Mouse (Mus musculus): ENCODE data around the gene Tusc2.

Tusc2 gene

DNA sequence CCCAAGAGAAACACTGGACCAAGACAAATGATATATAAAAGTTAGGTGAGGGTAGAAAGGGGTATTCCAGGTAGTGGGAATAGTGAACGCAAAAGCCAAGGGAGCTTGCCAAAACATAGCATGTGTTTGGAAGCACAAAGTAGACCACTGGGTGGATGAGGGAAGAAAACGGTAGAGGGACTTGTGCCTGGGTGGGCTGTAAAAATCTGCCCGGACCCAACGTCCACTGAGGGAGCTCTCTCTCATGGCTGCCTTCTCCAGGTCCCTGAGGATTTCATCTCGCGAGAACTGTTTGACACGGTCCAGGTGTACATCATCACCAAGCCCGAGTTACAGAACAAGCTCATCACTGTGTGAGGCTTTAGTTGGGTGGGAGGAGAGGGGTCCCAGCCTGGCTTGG lies 20.3 kb upstream of the Tusc2 start:
- peaks cover 48% of the 10 kb centered on the region for H3K36me3 ChIP-seq (ENCODE audit: insufficient read depth, low read length)
- H3K4me1 ChIP-seq (replicated peaks; ENCODE audit: low read depth, low read length): peaks cover 72% of the 10 kb centered on the region
- no peaks in the 10 kb centered on the region for H3K9me3 ChIP-seq (ENCODE audit: low read length)

GRCm38 (mm10) chr9:107543299-107543698 lies 19.8 kb upstream of the Tusc2 start:
- H3K4me1 ChIP-seq (replicated peaks; ENCODE audit: low read depth, low read length): peaks cover 70% of the 10 kb centered on the region
- no peaks in the 10 kb centered on the region for H3K9me3 ChIP-seq (ENCODE audit: low read length)
- no peak overlapping the region for H3K4me3 ChIP-seq (replicated peaks; ENCODE audit: low read length)
- peaks cover 10% of the 10 kb centered on the region for H3K27me3 ChIP-seq (ENCODE audit: insufficient read depth, low read length)
- peaks cover 42% of the 10 kb centered on the region for H3K36me3 ChIP-seq (ENCODE audit: insufficient read depth, low read length)
- no peak for TF ChIP-seq POU5F1 (IDR thresholded peaks at IDR 0.05; ENCODE audit: borderline replicate concordance, low read length)
- no peak for TF ChIP-seq CTCF (conservative IDR thresholded peaks at IDR 0.05; ENCODE audit: low read length)
- no peak for TF ChIP-seq NANOG (IDR thresholded peaks at IDR 0.05; ENCODE audit: borderline replicate concordance, low read length)

More for the DNA sequence above, 20.3 kb upstream of the Tusc2 start:
- Histone ChIP-seq H3K4me3 (replicated peaks; ENCODE audit: low read length) (peak overlapping the region; percentile 88), H3K27me3 (ENCODE audit: insufficient read depth, low read length) (peaks cover 5% of the 10 kb centered on the region)
- TF ChIP-seq NANOG (IDR thresholded peaks at IDR 0.05; ENCODE audit: borderline replicate concordance, low read length) (no peak), CTCF (conservative IDR thresholded peaks at IDR 0.05; ENCODE audit: low read length) (no peak), POU5F1 (IDR thresholded peaks at IDR 0.05; ENCODE audit: borderline replicate concordance, low read length) (no peak)

- TF ChIP-seq CTCF (conservative IDR thresholded peaks at IDR 0.05; ENCODE audit: low read length) (no peak), POU5F1 (IDR thresholded peaks at IDR 0.05; ENCODE audit: borderline replicate concordance, low read length) (no peak), NANOG (IDR thresholded peaks at IDR 0.05; ENCODE audit: borderline replicate concordance, low read length) (no peak)
- H3K4me3 ChIP-seq (replicated peaks; ENCODE audit: low read length): no peak overlapping the region
- peaks cover 33% of the 10 kb centered on the region for H3K36me3 ChIP-seq (ENCODE audit: insufficient read depth, low read length)
- H3K4me1 ChIP-seq (replicated peaks; ENCODE audit: low read depth, low read length): peaks cover 74% of the 10 kb centered on the region
- peaks cover 20% of the 10 kb centered on the region for H3K27me3 ChIP-seq (ENCODE audit: insufficient read depth, low read length)
- no peaks in the 10 kb centered on the region for H3K9me3 ChIP-seq (ENCODE audit: low read length)
Observed at GRCm38 (mm10) chr9:107544196-107544700, 18.8 kb upstream of the Tusc2 start.

GRCm38 (mm10) chr9:107544729-107545128 lies 18.3 kb upstream of the Tusc2 start:
- peaks cover 25% of the 10 kb centered on the region for H3K27me3 ChIP-seq (ENCODE audit: insufficient read depth, low read length)
- no peak overlapping the region for H3K4me3 ChIP-seq (replicated peaks; ENCODE audit: low read length)
- peaks cover 77% of the 10 kb centered on the region for H3K4me1 ChIP-seq (replicated peaks; ENCODE audit: low read depth, low read length)
- no peak for TF ChIP-seq POU5F1 (IDR thresholded peaks at IDR 0.05; ENCODE audit: borderline replicate concordance, low read length)
- TF ChIP-seq NANOG (IDR thresholded peaks at IDR 0.05; ENCODE audit: borderline replicate concordance, low read length): no peak
- no peak for TF ChIP-seq CTCF (conservative IDR thresholded peaks at IDR 0.05; ENCODE audit: low read length)
- peaks cover 28% of the 10 kb centered on the region for H3K36me3 ChIP-seq (ENCODE audit: insufficient read depth, low read length)
- H3K9me3 ChIP-seq (ENCODE audit: low read length): no peaks in the 10 kb centered on the region

DNA sequence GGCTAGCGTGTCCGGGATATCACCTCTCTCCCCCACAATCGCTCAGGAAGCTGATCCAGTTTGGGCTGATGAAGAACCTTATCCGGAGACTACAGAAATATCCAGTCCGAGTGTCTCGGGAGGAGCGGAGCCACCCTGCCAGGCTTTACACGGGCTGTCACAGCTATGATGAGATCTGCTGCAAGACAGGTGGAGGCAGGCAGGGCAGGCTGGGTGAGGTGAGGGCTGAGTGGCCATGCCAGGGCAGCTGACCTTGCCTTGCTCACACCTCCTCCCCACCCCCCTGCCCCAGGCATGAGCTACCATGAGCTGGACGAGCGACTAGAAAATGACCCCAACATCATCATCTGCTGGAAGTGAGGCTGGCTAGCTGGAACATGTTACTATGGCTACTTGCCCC lies 17.9 kb upstream of the Tusc2 start:
- TF ChIP-seq POU5F1 (IDR thresholded peaks at IDR 0.05; ENCODE audit: borderline replicate concordance, low read length) (no peak), NANOG (IDR thresholded peaks at IDR 0.05; ENCODE audit: borderline replicate concordance, low read length) (no peak), CTCF (conservative IDR thresholded peaks at IDR 0.05; ENCODE audit: low read length) (no peak)
- Histone ChIP-seq H3K27me3 (ENCODE audit: insufficient read depth, low read length) (peaks cover 29% of the 10 kb centered on the region), H3K9me3 (ENCODE audit: low read length) (no peaks in the 10 kb centered on the region), H3K36me3 (ENCODE audit: insufficient read depth, low read length) (peaks cover 23% of the 10 kb centered on the region), H3K4me3 (replicated peaks; ENCODE audit: low read length) (no peak overlapping the region), H3K4me1 (replicated peaks; ENCODE audit: low read depth, low read length) (peaks cover 77% of the 10 kb centered on the region)

- Histone ChIP-seq H3K4me1 (replicated peaks; ENCODE audit: low read depth, low read length) (peaks cover 79% of the 10 kb centered on the region), H3K27me3 (ENCODE audit: insufficient read depth, low read length) (peaks cover 33% of the 10 kb centered on the region), H3K4me3 (replicated peaks; ENCODE audit: low read length) (no peak overlapping the region), H3K9me3 (ENCODE audit: low read length) (no peaks in the 10 kb centered on the region), H3K36me3 (ENCODE audit: insufficient read depth, low read length) (peaks cover 20% of the 10 kb centered on the region)
- TF ChIP-seq NANOG (IDR thresholded peaks at IDR 0.05; ENCODE audit: borderline replicate concordance, low read length): no peak
- peak; percentile 92 for TF ChIP-seq CTCF (conservative IDR thresholded peaks at IDR 0.05; ENCODE audit: low read length)
Observed at GRCm38 (mm10) chr9:107545602-107546001, 17.5 kb upstream of the Tusc2 start.

DNA sequence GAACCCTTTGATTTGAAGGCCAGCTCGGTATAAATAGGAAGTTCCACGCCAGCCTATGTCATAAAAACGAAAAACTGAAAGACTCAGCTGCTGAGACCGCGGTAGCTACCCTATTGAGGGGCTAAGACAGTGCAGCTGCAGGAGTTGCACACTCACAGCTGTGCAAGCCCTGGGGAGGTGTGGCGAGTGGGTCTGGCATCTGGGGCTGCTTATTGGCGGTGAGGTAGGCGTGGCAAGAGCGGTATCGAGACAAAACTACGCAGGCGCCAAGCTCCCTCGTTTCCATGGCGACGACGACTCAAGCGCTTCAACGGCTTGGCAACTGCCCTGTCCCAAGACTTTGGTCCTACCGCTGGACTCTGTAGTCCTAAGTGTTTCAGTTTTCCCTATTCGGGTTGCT lies 16.0 kb upstream of the Tusc2 start, which contains the start of gene Zmynd10:
Zmynd10 (plus strand) TSS at position 273 of the 400 bp plus-strand sequence.
- H3K4me1 ChIP-seq (replicated peaks; ENCODE audit: low read depth, low read length): peaks cover 81% of the 10 kb centered on the region
- no peaks in the 10 kb centered on the region for H3K9me3 ChIP-seq (ENCODE audit: low read length)
- H3K4me3 ChIP-seq (replicated peaks; ENCODE audit: low read length): peak within 1 kb of the TSS; percentile 67
- TF ChIP-seq POU5F1 (IDR thresholded peaks at IDR 0.05; ENCODE audit: borderline replicate concordance, low read length): no peak
- no peak for TF ChIP-seq CTCF (conservative IDR thresholded peaks at IDR 0.05; ENCODE audit: low read length)
- TF ChIP-seq NANOG (IDR thresholded peaks at IDR 0.05; ENCODE audit: borderline replicate concordance, low read length): no peak
- H3K36me3 ChIP-seq (ENCODE audit: insufficient read depth, low read length): peaks cover 20% of the 10 kb centered on the region
- H3K27me3 ChIP-seq (ENCODE audit: insufficient read depth, low read length): peaks cover 48% of the 10 kb centered on the region

DNA sequence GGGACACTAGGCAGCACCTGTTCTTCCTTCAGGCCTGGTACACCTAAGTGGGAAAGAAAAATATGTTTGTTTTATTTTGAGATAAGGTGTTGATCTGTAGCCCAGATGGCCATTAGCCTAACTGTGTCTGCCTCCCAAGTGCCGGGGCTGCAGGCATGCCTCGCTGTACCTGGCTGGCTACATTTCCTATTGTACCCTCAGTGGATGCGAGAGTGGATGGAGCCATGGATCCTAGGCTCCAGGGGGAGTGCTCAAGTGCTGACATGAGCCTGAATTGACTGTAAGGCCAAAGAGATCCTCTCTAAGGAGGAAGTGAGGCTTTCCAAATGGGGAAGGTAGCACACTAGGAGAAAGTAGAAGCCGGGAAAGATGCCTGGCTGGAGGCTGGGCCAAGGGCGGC lies 15.1 kb upstream of the Tusc2 start:
- peaks cover 20% of the 10 kb centered on the region for H3K36me3 ChIP-seq (ENCODE audit: insufficient read depth, low read length)
- TF ChIP-seq CTCF (conservative IDR thresholded peaks at IDR 0.05; ENCODE audit: low read length): no peak
- peaks cover 57% of the 10 kb centered on the region for H3K27me3 ChIP-seq (ENCODE audit: insufficient read depth, low read length)
- no peak overlapping the region for H3K4me3 ChIP-seq (replicated peaks; ENCODE audit: low read length)
- no peaks in the 10 kb centered on the region for H3K9me3 ChIP-seq (ENCODE audit: low read length)
- H3K4me1 ChIP-seq (replicated peaks; ENCODE audit: low read depth, low read length): peaks cover 82% of the 10 kb centered on the region

DNA sequence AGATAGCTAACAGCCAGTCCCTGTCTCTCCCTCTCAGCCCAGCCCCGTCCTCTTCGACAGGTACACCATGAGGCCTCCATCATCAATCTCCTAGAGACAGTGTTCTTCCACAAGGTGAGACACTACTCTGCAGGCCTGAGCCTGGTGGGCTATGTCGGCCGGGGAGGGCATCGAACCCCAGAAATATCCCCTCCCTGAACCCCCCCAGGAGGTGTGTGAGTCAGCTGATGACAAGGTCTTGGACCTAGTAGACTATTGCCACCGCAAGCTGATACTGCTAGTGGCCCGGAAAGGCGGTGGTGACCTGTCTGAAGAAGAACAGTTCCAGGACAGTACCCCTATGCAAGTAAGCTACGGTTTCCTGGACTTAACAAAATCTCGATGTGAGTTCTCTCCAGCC lies 14.2 kb upstream of the Tusc2 start:
- Histone ChIP-seq H3K27me3 (ENCODE audit: insufficient read depth, low read length) (peaks cover 64% of the 10 kb centered on the region), H3K4me1 (replicated peaks; ENCODE audit: low read depth, low read length) (peaks cover 85% of the 10 kb centered on the region), H3K36me3 (ENCODE audit: insufficient read depth, low read length) (peaks cover 17% of the 10 kb centered on the region), H3K9me3 (ENCODE audit: low read length) (no peaks in the 10 kb centered on the region), H3K4me3 (replicated peaks; ENCODE audit: low read length) (no peak overlapping the region)
- TF ChIP-seq CTCF (conservative IDR thresholded peaks at IDR 0.05; ENCODE audit: low read length) (no peak), POU5F1 (IDR thresholded peaks at IDR 0.05; ENCODE audit: borderline replicate concordance, low read length) (no peak), NANOG (IDR thresholded peaks at IDR 0.05; ENCODE audit: borderline replicate concordance, low read length) (no peak)

Data from E14TG2a.4 (cell line).